Mouse (Mus musculus) frontal cortex, postnatal 10 days (tissue): ENCODE measurements at regions not wholly inside any gene's neighbourhood (a gene's known extent, or its start where the extent isn't known, plus 50 kb on each side); places are given as distances from the start of the nearest gene placed in this dataset.

Experiments used
- DNase-seq, 2 experiments: peaks; one replicate each; pipeline ENCODE4 v3.0.0; 2022; ENCODE audit warnings: low spot score in 2 of 2, mixed read lengths in 1 of 2

DNA sequence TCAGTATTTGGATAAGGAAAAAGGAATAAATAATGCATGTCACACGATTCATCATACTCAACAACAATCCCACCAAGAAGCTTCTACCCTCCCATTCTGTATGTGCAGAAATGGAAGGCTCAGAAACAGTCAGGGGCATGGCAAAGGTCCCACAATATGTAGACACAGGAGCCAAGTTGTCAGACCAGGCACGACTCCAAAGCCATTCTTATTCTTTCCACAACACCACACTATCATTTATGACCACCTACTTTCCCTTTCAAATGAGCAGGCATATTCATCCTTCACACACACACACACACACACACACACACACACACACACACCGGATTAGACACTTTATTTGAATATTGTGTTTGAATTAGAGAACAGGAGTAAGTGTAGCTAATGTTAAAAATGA is 232.0 kb downstream of the Rab28 start:
- DNase-seq = peak in 1 of 2 experiments; percentile 3

DNA sequence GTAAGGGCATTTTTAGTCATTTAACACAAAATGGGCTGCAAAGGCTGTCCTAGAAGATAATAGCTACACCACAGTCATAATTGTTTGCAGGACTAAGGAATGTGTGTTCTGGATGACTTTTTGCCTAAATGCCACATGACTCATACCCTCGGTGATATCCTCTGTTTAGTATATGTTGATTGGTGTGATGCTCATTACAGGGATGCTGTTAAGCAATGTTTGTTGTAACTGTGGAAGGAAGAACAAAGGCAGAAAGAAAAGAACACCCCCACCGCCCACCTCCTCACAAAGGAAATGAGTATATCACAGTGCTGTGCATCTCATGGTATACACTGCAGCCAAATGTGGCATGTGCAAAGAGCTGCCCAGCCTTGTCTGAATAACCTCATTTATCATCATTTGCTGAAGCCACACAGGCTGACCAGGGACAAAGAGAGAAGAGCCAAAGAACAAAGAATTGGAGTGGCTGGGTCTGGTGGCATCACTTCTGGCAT is 262.4 kb downstream of the Rab28 start:
- DNase-seq = no peak

DNA sequence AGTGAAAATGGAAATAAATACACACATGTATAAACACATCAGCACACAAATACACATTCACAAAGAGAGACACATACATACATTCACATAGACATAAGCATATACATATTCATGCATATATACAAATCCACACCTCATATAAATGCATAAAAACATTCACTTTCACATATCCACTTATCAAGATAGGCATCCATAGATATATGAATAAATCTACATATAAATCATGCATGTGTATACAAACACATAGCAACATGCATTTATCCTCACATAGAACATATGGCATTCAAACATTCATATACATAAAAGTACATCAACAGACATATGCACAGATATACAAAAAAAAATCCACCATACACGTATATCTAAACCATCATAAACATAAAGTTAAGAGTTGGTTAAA is 266.9 kb downstream of the Rab28 start:
- DNase-seq = no peak

DNA sequence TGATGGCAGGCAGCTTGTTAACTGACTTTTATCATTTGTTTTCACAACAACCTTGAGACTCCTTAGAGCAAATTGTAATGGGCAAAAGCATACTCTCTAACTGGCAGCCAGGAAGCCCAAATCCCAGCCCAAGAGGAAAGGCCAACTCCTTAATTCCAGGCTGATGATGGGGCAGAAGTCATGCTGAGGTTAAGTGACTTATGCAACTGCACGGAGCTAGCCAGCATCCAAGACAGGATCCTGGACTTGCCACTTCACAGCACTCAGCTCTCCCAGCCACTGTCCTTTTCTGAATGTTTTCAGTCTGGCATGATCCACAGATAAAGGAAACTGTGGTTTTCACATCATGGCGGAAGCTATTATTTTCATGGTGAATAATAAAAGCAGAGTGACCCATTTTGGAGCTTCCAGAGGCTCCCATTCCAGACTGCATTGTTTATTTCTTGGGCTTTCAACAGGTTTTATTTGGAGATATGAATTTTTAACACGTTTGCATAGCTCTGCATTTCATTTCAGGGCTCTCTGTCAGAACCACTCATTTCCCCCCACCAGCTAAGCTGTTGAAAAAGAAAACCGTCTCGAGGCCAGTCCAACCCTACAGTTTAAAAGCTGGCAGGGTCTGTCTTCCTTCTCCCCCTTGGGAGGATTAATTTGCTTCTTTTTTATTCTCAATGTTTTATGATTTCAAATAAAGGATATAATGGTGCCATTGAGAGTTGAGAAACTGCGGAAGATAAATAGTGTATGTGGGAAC is 288.7 kb downstream of the Rab28 start:
- DNase-seq = no peak

DNA sequence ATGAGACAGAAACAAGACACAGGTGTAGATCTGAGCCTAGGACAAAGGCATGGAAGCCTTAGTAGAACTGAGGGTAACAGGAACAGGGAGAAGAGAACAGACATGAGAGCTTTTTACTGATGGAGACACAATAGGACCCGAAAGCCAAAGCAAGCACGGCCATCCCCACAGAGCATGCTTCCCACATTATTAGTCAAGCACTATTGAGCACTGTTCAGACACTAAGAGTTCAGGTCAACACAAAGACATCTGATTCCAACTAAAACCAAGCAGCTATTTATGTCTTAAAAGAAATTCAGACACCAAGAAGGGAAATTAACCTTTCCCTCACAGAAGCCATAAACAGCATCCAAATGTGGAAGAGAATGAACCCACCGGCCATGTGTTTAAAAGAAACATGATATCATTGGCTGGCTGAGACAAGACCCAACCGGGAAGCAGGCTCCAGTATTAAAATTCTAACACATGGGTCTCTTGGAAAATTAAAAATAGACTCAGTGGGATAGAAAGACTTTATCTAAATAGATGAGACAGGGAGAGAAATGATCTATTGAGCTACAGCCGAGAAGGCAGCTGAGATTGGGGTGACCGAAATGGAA is 298.8 kb downstream of the Rab28 start:
- no peak for DNase-seq

DNA sequence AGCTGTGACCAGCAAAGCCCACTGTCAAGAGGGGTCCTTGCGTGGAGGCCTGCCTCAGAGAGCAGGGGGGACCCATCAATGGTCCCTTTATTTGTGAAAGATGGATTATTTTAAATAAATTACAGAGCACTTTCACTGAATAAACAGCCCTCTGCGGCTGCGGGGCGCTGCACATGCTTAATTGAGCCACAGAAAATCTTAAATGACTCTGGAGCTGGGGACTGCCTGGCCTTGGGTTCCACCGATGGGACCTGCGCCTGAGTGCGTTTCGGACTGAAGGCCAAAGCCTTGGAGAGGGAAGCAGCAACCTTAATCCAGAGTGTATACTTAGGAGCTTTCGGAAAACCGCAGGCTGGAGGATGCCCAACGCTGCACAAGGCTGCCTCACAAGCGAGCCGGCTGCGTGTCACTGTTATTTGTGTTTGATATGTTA is 315.1 kb downstream of the Rab28 start:
- DNase-seq = peak in 1 of 2 experiments; percentile 22

DNA sequence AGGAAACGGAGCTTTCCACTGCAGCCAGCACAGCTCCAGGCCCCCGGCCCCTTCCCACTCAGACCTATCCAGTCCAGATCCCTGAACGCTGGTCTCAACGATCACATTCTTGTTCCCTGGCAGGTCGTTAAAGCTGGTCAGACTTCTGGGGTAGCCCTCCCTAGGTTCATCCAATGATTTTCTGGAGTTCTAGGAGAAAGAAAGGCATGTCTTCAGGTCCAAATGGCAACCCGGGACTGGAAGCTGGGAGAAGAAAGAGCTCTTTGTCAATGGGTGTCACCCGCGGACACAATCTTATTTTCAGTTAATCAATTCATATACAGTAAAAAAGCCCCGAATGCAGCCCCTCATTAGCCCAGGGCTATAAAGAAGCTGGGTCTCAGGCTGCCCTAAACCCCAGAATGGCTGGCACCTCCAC is 315.8 kb downstream of the Rab28 start:
- no peak for DNase-seq

DNA sequence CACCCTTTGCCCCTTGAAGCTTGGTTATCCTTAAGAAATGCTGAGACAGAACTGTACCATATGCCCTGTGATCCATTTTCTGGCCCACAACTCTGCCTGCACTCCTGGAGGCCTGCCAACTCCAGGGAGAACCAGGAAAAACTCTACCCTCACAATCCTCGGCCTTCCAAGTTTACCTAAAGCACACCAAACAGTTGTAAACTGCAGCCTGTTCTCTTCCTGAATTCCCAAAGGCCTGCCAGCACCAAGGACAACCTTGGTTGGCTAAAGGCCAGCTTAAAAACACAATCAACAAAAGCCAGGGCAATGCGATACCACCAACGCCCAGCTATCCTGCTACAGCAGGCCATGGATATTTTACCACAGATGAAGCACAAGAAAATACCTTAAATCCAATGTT is 334.5 kb downstream of the Rab28 start:
- DNase-seq = no peak

DNA sequence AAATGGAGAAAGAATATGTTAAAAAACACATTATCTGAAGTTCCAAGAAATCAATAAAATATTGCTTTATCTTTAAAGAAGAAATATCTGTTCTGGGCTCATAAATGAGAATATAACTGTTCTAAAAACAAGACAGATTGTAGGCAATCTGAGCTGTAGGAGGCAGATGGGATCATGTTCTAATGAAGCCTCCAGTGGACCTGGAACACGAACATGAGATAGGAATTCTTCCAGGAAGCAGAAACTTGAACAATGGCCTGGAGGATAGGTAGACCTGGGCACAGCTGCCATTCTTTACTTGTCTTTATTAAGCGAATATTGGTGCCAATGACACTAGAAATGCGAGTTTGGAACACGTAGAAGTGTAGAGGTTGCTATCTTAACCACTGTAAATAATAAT is 336.5 kb downstream of the Rab28 start:
- DNase-seq = no peak

DNA sequence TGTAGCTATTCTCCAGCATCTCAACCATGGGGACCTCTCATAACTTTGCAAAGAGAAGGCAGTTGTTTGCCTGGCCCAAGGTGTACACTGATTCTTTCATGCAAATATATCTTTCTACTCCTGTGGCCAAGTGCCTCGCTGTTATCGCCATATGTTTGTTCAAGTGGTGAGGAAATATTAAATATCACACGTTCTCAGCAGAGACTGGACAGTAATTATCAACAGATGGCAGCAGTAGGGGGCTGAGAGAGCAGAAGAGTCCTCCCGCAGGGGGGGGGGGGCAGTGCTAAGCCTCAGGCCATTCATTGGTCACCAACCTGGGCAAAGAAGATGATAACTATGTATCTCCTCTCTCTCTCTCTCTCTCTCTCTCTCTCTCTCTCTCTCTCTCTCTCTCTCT is 337.6 kb downstream of the Rab28 start:
- DNase-seq = no peak

DNA sequence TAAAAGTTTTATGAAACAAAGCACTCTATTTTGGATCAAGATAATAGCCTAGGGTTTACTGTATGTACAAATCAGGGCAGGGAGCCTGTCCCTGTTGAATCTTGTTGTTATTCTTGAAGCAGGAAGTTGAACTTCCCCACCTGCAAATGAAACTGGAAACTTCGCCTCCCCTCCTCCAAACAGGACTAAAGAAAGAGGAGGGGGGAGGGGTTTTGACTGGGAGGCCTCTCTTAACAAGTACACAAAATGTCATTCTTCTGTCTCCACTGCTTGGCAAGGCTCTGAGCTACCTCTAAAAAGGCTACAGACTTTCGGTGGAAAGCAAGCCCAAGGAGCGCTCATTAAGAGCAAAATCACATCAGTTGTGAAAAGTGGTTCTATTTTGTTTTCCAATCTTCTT is 338.1 kb downstream of the Rab28 start:
- no peak for DNase-seq

DNA sequence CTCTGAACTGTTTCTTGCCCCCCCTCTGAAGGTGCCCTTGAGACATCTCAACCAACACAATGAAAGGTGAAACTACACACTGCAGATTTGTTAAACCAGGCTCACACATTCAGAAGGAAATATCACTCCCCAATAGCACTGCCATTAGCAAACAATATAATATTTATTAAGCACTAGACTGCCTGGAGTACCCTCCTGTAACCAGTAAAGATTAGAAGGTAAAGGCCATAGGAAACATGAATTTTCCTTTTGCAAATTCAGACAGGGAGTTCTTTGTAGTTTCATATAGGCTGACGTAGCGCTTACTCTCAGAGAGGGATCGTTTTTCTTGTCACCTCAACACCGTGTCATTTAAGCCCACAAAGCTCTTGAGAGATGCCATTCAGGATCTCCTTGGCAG is 342.1 kb downstream of the Rab28 start:
- DNase-seq = no peak

DNA sequence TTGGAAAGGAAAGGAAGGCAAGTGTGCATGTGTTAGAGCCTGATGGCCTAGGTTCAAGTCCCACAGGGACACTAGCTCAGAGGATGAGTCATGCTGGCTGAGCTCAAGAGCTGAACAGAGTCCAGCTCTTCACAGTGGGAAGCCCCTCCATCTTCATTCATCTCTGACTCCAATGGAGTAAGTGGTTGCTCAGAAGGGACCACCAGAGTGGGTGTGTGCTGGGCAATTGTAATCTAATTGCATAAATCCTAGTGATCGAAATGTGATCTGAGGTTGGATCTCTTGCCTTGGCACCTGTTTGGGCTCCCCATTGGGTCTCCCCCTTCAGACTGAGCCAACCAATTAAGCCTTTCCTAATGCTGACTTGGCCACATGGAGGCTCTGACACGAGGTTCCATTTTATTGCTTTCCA is 359.5 kb downstream of the Rab28 start:
- DNase-seq = no peak

DNA sequence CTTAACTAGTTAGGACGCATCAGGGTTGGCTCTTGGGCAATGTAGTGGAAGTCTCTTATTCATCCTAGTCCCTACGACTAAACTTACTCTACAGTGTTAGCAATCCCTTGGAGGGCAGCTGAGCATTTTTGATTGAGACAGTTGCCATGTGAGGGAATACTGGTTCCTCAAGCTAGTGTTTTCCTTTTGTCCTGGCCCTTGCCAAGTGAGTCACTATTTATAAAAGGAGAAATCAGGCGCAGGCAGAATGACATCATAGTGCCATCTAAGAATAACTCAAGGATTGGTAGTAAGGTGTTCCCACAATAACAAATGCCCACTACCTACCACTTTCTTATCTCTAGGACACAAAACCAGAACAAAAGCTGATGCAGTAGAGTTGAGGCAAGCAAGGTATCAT is 360.5 kb downstream of the Rab28 start:
- no peak for DNase-seq

DNA sequence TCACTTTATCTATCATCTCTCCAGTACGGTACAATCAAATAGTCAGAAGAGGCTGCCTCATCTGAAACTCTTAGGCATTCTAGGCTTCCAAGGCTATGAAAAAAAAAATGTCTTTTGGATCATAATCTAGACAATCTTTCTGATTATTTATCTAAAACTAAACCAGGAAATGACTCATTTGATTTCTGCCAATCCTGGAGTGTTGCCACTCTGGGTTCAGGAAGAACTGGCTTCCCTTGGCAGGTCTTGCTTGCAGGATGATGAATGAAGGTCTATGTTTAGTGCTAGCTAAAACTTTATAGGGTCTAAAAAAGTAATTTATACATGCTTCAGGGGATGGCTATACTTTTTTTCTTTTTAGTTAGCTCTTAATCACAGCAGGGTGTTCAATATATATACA is 367.4 kb downstream of the Rab28 start:
- DNase-seq = no peak

DNA sequence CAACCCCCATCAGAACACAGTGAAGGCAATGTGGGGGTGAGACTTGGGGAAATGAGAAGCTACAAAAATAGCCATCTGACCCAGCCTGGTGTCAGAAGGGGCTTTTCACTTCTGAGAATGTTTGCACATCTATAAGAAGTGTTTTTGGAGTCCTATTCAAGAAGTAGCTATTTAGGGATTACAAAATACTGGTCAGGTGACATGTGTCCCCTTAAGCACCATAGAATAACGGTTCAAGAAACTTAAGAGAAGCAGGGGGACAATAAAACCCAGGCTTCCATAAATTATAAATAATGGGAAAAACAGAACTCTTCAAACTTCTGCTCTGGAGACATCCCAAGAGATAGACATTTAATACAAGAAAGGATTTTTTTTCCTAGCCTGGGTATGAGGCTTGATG is 411.5 kb downstream of the Rab28 start:
- DNase-seq = no peak

DNA sequence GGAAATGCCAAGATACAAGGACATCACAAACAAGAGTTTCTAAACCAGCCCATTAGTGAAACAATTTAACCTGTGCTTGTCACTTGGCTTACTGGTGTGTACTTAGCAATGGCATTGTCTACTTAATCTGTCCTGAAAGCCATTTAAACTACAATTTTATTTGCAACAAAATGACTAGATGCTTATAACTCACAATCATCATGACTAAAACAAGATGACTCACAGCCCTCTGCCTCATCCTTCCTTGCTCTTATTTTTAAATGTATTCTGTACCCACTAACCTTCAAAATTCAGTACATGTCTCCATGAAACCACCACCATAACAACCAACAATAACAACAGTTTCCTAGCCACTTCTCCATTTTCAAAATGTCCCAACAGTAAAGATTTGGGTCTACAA is 441.2 kb downstream of the Rab28 start:
- no peak for DNase-seq

DNA sequence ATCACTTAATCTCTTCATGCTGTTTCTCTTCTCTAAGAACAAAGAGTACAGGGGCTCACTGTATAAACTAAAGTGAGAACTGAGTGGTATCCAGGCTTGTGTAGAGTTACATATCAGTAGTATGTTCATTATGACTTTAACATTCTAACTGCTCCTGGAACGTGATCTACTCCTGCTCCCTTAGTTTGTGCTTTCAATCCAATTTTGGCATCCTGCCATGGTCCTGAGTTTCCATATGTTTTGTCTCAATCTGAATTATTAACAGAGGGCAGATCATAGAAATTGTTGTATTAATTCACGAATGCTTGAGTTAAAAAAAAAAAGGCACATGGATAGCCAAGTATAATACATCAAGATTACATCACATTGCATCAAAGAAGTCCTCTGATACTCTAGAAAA is 441.6 kb downstream of the Rab28 start:
- no peak for DNase-seq

DNA sequence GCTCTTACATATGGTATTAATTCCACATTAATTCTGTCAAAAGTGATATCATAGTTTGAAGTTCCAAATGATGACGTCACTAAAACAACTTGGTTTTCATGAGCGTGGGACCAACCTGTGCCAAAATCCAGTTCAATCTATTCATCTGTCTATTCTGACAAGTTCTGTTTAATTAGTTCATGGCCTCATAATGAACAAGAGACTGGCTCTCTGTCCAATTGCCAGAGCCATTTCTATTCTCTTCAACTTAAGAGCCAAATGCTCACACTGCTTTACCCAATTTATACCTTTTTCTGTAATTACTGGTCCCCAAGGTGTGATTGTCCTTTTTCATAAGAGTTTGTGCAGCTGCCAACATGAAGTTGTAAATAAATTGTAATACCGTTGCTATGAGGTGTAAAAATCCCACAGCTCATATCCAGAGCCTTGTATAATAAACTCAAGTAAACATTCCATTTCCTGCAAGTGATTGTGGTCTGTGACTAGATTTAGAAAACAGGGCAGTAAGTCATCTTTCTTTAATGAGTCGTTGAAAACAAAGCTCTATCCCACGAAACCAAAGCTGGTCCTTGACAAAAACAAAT is 446.2 kb downstream of the Rab28 start:
- DNase-seq = no peak
